Mouse (Mus musculus) brain, embryonic 18.5 days (tissue): ENCODE data around the gene Fads6.

Source experiments
- DNase-seq: peaks from one replicate; pipeline ENCODE4 v3.0.0-alpha.2; 2012; ENCODE audit warnings: low read depth, low spot score

Fads6 gene

GRCm38 (mm10) chr11:115297214-115297826, at the start of gene Fads6:
TSS of gene Fads6 (minus strand) at chr11:115297663.
- no peak for DNase-seq

DNA sequence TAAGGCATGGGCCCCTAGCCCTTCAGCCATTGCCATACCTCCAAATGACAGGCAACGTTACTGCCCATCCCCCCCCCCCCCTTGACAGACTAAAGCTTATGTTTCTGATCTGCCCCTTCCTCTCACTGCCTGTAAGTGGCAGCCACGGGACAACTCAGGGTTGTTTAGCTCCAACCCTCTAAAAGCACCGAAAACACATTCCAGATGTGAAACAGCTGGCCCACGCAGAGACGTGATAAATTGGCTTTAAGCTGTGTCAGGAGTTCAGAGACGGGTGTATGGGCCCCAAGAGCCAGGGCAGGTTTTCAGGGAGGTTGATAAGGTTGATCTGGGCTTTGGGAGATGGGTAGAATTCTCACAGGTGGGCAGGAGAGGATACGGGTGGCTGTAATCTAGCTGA, 48.1 kb upstream of the Fads6 start:
- no peak for DNase-seq

GRCm38 (mm10) chr11:115344967-115345366, 47.5 kb upstream of the Fads6 start:
- DNase-seq: no peak

GRCm38 (mm10) chr11:115341866-115342265, 44.4 kb upstream of the Fads6 start:
- no peak for DNase-seq

DNA sequence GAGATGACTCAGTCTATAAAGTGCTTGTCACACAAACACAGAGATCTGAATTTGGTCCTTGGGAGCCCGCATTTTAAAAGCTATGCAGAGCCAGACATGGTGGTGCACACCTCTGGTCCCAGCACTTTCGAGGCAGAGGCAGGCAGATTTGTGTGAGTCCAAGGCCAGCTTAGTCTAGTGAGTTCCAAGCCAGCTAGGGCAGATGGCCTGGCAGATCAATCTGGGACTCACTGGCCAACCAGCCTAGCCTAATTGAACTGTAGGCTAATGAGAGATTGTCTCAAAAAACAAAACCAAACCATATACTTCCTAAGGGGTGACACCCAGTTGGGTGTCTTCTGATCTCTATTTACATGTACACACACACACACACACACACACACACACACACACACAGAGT, 43.8 kb upstream of the Fads6 start:
- no peak for DNase-seq

- DNase-seq: no peak
Measured at GRCm38 (mm10) chr11:115337826-115338225, 40.4 kb upstream of the Fads6 start.

GRCm38 (mm10) chr11:115337350-115337749, 39.9 kb upstream of the Fads6 start:
- DNase-seq: no peak

- DNase-seq: no peak
Measured at GRCm38 (mm10) chr11:115336115-115336514, 38.7 kb upstream of the Fads6 start.

- no peak for DNase-seq
Measured at GRCm38 (mm10) chr11:115335223-115335622, 37.8 kb upstream of the Fads6 start.

GRCm38 (mm10) chr11:115334531-115334930, 37.1 kb upstream of the Fads6 start, which contains the start of gene Otop3:
TSS of gene Otop3 (plus strand) at chr11:115334731.
- DNase-seq: no peak

DNA sequence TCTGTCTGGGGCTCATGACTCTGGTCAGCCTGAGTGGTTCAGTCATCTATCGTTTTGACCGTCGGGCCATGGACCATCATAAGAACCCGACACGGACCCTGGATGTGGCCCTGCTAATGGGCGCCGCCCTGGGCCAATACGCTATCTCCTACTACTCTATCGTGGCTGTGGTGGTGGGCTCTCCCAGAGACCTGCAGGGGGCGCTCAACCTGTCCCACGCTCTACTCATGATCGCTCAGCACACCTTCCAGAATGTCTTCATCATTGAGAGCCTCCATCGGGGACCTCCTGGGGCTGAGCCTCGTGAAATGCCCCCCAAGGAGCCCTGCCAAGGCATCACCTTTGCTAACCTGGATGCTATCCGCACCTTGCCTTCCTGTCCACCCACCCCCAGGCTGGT, 31.9 kb upstream of the Fads6 start:
- DNase-seq: no peak

- no peak for DNase-seq
Measured at GRCm38 (mm10) chr11:115326730-115327129, 29.3 kb upstream of the Fads6 start.

- DNase-seq: no peak
Measured at GRCm38 (mm10) chr11:115323354-115323753, 25.9 kb upstream of the Fads6 start.

GRCm38 (mm10) chr11:115321906-115322693, 24.6 kb upstream of the Fads6 start, which contains the start of gene Ush1g:
TSS of gene Ush1g (minus strand) at chr11:115322041.
- DNase-seq: no peak

DNA sequence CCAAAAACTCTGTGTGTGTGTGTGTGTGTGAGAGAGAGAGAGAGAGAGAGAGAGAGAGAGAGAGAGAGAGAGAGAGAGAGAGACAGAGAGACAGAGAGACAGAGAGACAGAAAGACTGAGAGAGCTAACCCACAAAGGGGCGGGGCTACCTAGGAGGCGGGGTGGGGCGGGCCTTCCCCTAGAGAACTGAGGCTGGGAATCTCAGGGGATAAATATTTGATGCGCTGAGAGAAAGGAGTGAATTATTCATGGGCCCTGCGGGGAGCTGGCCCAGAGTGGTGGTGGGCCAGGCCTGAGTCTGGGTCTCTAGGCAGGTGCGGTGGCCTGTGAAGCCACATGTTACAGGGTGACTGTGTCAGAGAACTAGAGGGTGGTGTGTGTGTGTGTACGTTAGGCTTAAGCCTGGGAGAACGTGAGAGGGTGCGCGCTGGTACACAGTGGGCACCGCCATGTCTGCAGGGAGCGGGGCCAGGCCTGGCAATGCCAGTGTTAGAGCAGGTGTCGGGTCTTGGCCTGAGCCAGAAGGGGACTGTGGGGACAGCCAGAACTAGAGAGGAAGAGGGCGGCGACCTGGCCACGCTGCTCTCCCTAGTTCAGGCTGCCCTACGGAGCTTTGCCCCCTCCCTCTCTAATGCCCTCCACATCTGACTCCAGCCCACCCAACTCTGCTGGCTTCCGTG, 22.4 kb upstream of the Fads6 start:
- DNase-seq: no peak

GRCm38 (mm10) chr11:115318245-115319027, 21.0 kb upstream of the Fads6 start:
- DNase-seq: no peak

GRCm38 (mm10) chr11:115317204-115317603, 19.7 kb upstream of the Fads6 start:
- no peak for DNase-seq

DNA sequence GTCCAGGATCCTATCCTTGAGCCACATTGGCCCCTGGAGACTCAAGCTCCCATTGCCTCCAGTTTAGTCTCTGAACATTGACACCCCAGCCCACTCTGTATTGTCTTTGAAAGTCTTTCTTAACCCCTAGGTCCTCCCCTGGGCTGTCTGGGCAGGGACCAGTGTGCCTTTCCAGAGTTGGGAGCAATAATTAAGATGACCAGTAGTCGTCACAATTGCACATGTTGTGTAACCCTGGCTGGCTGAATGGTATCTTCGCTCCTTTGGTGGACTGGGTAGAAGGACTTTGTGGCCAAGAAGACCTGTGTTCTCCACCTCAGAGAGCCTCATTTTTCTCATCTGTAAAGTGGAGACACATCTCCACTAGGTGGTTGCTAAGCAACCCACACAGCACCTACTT, 16.8 kb upstream of the Fads6 start:
- DNase-seq: no peak

DNA sequence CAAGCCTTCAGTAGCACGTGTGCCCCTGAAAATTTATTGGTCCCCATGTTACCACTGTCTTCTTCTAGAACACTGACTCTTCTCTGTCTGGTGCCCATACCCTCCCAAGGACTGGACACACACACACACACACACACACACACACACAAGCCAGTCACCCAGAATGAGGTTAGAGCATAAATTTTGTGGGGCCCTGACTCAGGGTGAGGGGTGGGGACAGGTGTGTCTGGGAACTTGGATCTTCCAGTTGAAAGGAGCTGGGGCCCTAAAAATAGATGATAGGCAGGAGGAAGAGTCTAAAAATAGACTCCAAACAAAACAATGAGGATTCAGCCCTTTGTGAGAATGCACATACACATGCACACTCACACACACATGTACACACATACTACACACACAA, 11.3 kb upstream of the Fads6 start:
- DNase-seq: no peak

DNA sequence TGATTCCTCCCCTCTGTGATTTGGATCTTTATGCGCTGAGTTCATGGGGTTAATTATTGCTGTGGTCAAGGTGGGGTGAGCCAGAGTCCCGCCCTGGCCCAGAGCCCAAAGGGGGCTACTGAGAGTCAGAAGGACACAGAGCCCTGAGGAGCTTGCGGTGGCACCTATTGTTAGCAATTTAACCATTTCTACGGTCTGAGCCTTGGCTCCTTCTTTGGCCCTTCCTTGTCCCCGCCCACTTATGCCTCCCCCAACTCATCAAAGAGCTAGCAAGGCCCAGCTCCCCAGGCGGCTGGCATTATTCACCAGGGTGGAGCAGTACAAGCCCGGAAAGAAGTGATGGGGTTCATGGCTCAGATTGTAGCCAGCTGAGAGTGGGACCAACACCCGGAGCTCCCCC, 9.4 kb upstream of the Fads6 start, which contains the start of gene Otop2:
TSS of gene Otop2 (plus strand) at position 301 of the 400 bp plus-strand sequence.
- no peak for DNase-seq

GRCm38 (mm10) chr11:115303167-115303566, 5.7 kb upstream of the Fads6 start:
- DNase-seq: no peak

DNA sequence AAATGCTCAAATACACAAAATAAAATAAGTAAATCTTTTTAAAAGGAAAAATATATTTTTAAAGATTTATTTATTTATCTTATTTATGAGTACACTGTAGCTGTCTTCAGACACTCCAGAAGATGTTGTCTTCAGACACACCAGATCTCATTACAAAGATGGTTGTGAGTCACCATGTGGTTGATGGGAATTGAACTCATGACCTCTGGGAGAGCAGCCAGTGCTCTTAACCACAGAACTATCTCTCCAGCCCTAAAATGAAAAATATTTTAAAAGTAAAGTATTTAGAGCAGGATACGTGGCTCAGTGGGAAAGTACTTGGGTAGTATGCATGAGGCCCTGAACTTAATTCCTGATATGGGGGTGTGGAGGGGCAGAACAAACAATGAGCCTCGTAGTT, 3.9 kb upstream of the Fads6 start:
- no peak for DNase-seq
